Mouse (Mus musculus) macrophage (primary cell): Measurements from ENCODE around the gene Fxr2. TPM values are rescaled to one million over a fixed set of nuclear protein-coding genes. Genes with fewer than 3 reads are reported as not detected.
A peak's percentile ranks its signal among the peaks of the same experiment; 100 is the strongest.

Experiments used
- H3K27ac ChIP-seq: fragments of 350-480 bp; formaldehyde crosslinking; 2 replicates; pipeline ENCODE4 v1.9.0; 2021
- H3K36me3 ChIP-seq: fragments of 350-480 bp; formaldehyde crosslinking; 2 replicates; pipeline ENCODE4 v1.9.0; 2021; ENCODE audit errors: inconsistent target
- H3K4me3 ChIP-seq: fragments of 350-480 bp; formaldehyde crosslinking; 2 replicates; pipeline ENCODE4 v1.9.0; 2021; ENCODE audit errors: inconsistent target
- H3K79me2 ChIP-seq: fragments of 350-480 bp; formaldehyde crosslinking; 2 replicates; pipeline ENCODE4 v1.9.0; 2021; ENCODE audit errors: inconsistent target
- WGBS: methylation state at CpG from one replicate; pipeline ENCODE4 v1.1.7; 2026; ENCODE audit warnings: inconsistent platforms; ENCODE audit not compliant: missing documents; 5-methylcytosine and 5-hydroxymethylcytosine counted together
- polyA plus RNA-seq: library from polyadenylated mRNA; stranded (reverse); fragments of 250-400 nt; gene quantifications from 3 replicates; pipeline ENCODE4 v1.2.4, GENCODE M21; 2018; ENCODE audit warnings: inconsistent platforms

Gene Fxr2
- polyA plus RNA-seq, 1 experiment from 2014 or later: 36.0 TPM

DNA sequence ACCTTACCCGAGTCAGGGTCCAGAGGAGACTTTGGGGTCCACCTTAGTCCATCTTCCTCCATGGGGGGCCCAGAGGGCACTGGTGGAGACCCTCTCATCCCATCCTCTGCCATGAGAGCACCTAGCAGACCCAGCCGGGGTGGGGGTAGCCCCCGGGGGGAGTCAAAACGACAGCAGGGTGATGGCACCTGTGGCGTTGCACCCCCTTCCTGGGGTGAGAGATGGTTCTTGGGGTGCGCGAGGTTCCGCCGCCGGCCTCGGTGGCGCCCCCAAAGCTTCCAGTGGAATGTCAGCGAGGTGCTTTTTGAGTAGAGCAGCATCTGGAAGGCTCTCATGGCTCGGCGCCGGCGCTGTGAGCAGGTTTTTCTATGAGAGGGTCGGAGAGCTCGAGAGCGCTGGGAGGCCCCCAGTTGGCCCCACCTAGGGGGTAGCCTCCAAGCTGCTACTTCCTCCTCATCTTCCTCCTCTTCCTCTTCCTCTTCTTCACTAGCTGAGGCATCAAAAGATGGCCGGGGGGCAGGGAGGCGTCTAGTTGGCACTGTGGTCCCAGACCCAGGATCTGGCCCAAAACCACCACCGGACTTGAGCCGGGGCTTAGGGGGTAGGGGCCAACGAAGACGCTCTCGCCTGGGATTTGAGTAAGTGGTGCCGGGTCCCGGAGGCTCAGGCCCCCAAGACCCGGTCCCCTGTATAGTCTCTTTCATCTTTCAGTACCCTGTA is 47.5 kb downstream of the Fxr2 start:
- 87% methylated on average over 19 of the region's 30 CpGs for WGBS
- Histone ChIP-seq H3K36me3 (peaks cover 28% of the 10 kb centered on the region), H3K4me3 (peak overlapping the region; percentile 88), H3K79me2 (peaks cover 73% of the 10 kb centered on the region), H3K27ac (peak overlapping the region; percentile 82)

DNA sequence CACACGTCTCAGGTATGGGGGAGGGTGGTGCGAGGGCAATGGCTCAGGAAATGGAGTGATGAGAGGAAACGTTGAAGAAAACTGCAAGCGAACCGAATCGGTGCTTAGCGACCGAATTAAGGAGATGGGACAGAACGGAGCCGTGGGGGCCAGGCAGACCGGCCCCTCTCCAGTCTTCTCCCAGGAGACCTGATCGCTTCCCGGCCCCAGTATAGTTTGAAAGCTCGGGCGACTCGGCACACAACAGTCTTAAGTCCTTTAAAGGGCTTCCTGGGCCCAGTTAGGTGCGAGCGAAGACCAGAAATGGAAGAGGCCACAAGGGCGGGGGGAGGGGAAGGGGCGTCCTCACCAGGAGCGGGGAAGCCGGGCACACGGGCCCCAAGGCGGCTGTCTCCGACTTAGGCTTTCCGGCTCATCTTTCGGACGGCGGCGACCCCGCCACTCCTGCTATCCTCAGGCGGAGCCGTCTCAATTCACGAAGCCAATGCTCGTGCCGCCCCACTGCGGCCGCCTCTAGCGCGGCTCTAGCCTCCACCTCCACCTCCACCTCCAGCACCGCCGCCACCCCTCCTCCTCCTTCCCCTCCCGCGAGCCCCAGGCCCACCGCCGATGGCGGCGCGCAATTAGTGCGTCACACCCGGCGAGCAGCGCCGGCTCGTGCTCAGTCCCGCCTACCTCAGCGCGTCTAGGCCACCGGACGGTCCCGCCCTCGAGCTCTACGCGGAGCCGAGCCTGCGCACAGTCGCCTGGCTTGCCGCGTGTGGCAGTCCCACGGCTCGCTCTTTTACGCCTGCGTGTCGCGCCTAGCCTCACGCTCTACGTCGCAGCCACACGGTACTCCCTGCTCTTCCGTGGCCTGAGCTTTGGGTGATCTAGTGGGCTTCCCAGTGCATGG is 48.8 kb downstream of the Fxr2 start, which contains the start of gene Senp3:
TSS of gene Senp3 (minus strand) at position 771 of the 895 bp plus-strand sequence.
- peaks cover 16% of the 10 kb centered on the region for H3K36me3 ChIP-seq
- H3K4me3 ChIP-seq: peak within 1 kb of the TSS; percentile 88
- H3K27ac ChIP-seq: peak within 1 kb of the TSS; percentile 82
- under 1% methylated on average over 62 of the region's 80 CpGs for whole genome bisulfite sequencing
- H3K79me2 ChIP-seq: peaks cover 64% of the 10 kb centered on the region

DNA sequence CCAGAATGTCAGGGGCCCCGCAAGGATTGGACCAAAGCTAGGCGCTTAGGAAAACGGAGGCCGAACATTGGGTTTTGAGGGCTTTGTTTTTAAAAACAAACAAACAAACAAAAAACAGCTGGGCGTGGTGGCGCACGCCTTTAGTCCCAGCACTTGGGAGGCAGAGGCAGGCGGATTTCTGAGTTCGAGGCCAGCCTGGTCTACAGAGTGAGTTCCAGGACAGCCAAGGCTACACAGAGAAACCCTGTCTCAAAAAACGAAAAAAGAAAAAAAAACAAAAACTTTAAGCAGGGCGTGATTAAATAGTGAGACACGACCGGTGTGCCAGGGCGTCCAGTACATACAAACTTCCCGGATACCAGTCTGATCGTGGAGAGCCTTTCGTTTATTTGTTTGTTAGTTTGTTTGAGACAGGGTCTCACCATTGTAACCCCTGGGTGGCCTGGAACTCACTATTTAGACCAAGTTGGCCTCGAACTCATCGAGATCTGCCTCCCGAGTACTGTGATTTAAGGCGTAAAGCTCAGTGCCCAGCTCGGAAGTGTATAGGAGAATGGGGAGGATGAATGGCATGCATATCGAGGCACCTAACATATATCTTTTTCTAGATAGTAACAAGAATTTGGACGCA is 49.5 kb downstream of the Fxr2 start:
- peak overlapping the region; percentile 69 for H3K27ac ChIP-seq
- 30% methylated on average over 19 of the region's 24 CpGs for WGBS
- H3K36me3 ChIP-seq: peaks cover 8% of the 10 kb centered on the region; the same call in 1 of the 2 replicates
- peak overlapping the region; percentile 7; the same call in 1 of the 2 replicates for H3K4me3 ChIP-seq
- H3K79me2 ChIP-seq: peaks cover 64% of the 10 kb centered on the region

DNA sequence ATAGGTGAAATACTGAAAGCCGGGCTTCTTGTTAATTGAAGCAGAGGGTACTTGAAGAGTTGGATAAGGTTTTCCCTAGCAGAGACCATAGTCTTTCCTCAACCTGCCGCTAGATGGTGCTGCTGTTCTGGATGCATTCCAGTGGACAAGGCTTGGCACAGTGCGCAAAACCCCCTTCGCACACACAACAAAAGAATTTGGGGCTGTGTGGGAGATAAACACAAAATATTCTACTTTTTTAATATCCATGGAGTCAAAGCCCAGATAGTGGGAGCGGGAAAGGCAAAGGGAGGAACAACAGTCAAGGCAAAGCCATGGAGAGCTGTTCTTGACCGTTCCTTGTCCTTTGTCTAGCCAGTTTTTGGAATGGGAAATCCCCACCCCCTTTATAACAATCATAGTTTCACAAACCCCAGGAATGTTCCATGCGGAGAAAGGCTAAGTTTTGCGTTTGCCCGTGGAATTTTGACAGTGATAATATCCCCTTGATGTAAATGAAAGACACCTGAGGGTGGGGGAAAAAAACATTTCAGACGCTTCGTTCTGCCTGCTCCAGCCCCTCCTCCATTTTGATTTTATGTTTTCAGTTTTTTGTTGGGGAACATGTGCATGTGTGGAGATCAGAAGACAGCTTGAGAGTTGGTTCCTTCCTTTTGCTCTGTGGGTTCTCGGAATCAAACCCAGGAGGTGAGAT is 50.2 kb downstream of the Fxr2 start:
- 38% methylated on average over 12 of the region's 12 CpGs for WGBS
- Histone ChIP-seq H3K4me3 (no peak overlapping the region), H3K27ac (no peak overlapping the region), H3K79me2 (peaks cover 64% of the 10 kb centered on the region), H3K36me3 (peaks cover 4% of the 10 kb centered on the region; the same call in 1 of the 2 replicates)

DNA sequence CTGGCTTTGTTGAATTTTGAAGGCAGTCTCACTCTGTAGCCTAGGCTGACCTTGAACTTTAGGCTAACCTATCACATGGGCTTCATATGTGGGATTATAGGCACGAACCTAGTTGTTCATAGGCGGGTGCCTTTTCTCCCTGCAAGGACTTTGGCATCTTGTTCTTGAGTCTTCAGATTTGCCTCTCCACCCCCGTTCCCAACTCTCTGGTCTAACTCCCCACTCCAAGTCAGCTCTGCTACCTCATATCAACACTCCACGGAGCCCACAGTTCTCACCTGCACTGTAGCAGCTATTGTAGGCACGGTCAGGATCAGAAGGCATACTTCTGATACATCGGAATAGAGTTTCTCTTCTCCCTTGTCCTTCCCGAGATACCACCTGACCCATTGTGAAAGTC is 50.8 kb downstream of the Fxr2 start:
- Histone ChIP-seq H3K4me3 (no peak overlapping the region), H3K27ac (peak overlapping the region; percentile 91), H3K36me3 (no peaks in the 10 kb centered on the region; the same call in 1 of the 2 replicates), H3K79me2 (peaks cover 64% of the 10 kb centered on the region)
- WGBS: 76% methylated on average over 7 of the region's 7 CpGs

DNA sequence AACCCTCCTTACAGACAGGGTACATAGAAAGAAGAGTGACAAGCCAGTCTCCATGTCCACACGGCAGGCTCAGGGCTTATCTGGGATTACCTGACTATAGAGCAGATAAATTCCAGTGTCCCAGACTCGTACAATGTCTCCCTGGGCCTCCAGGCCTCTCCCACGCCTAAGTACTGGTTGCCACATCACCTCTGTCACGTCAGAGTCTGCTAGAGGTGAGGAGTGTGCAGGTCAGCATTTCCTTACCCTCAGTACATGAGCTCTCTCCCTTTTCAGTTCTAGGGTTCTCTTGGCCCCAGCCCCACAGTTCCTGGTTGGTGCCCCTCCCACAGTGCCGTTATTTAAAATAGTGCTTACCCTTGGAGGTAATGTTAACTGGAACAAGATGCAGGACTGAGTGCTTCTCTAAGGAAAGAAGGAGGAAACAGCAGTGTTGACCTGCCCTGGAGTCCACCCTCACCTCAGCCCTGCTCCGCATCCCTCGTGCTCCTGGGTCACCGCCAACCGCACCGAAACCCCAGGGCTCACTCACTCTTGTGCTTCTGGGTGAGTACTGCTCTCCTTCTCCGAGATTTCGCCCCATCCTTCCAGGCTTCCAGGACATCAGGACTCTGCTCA is 51.4 kb downstream of the Fxr2 start:
- Histone ChIP-seq H3K79me2 (peaks cover 65% of the 10 kb centered on the region), H3K27ac (peak overlapping the region; percentile 91)

DNA sequence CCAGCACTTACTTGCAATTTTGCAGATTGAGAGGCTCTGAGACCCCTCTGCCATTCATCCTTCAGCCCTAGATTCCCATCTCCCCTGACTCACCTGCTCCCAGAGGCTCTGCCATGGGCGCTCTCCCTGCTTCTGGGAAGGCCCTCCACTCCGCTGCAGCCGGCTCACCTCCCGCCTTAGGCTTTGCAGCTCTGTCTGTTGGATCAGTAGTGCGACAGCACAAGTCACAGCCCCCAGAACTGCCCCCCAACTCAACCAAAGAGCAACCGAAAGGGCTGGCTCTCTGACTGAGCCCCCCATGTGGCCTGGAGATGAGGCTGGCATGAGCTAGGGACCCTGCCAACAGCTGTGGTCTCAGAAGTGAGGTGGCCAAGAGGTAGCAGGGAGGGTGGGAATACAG is 52.1 kb downstream of the Fxr2 start:
- H3K27ac ChIP-seq: peak overlapping the region; percentile 91
- no peaks in the 10 kb centered on the region; the same call in 1 of the 2 replicates for H3K36me3 ChIP-seq
- peak overlapping the region; percentile 22 for H3K4me3 ChIP-seq
- H3K79me2 ChIP-seq: peaks cover 63% of the 10 kb centered on the region
- WGBS: 49% methylated on average over 6 of the region's 6 CpGs

More for the DNA sequence above, 51.4 kb downstream of the Fxr2 start:
- Histone ChIP-seq H3K36me3 (no peaks in the 10 kb centered on the region; the same call in 1 of the 2 replicates), H3K4me3 (peak overlapping the region; percentile 22)
- 61% methylated on average over 12 of the region's 12 CpGs for WGBS

DNA sequence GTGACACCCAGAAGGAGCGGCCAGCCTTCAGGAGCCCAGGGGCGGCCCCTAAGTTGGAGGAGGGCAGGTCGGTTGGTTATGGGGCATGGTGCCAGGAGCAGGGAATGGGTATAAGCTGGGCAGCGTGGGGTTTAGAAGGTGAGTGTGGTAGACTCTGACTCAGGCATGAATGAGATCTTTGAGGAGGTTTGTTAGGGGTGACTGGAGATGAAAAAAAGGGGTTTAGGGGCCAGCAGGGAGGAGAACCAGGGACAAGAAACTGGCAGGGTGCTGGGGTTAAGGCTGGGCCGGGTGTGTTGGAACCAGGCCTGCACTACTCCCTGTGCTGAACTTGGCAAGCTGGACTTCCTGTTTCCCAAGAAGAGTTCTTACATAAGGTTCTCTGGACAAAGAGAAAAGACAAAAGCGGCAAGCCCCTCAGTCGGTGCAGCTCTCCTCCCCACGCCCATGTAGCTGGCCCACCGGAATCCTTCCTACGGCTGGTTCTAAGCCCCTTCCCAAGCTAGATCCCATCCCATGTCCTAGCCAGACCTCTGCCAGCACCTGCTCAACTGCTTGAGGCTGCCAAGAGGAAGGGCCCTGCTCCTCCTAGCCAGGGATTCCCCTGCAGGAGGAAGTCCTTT is 52.8 kb downstream of the Fxr2 start, which contains the start of gene Tnfsf13:
TSS of gene Tnfsf13 (minus strand) at position 259 of the 623 bp plus-strand sequence.
- no peaks in the 10 kb centered on the region; the same call in 1 of the 2 replicates for H3K36me3 ChIP-seq
- H3K27ac ChIP-seq: peak within 1 kb of the TSS; percentile 91
- peak within 1 kb of the TSS; percentile 22 for H3K4me3 ChIP-seq
- peaks cover 62% of the 10 kb centered on the region for H3K79me2 ChIP-seq
- 3% methylated on average over 10 of the region's 10 CpGs for WGBS

DNA sequence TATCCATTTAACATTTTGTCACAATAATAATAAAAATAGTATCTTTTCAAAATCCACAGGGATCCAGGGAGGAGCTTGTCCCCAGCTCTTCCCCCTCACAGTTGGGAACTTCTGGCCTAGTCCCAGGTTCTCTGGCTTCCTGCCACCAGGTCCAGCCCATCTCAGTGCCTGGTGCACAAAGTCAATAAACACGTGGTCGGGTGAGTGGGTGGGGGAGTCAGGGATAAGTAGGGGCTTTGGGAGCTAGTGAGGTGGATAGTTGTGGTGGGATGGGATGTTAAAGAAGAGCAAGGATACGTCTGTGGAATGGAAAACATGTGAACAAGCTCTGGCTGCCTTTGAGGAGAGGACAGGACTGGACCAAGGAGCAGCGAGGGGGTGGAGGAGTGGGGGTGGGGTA is 53.6 kb downstream of the Fxr2 start:
- peak overlapping the region; percentile 91 for H3K27ac ChIP-seq
- H3K79me2 ChIP-seq: peaks cover 60% of the 10 kb centered on the region
- 65% methylated on average over 4 of the region's 4 CpGs for WGBS
- no peak overlapping the region for H3K4me3 ChIP-seq
- no peaks in the 10 kb centered on the region; the same call in 1 of the 2 replicates for H3K36me3 ChIP-seq

DNA sequence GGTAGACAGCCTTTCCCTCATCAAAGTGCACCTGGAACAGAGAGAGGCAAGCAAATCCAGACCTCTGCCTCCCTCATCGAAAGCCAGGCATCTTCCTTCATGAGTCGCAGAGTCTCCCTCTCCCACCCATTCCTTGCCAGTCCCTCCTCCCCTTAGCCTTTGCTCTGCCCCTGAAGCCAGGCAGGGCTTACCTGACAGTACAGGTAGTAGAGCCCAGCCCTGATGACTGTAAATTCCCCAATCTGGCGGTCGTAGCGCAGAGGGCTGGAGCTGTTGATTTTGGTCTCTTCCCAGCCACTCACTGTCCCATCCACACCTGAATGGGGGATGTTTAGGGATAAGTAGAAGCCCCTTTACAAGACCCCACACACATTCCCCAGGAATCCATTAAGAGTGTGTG is 54.3 kb downstream of the Fxr2 start:
- 93% methylated on average over 5 of the region's 5 CpGs for WGBS
- Histone ChIP-seq H3K4me3 (no peak overlapping the region), H3K27ac (no peak overlapping the region), H3K36me3 (no peaks in the 10 kb centered on the region; the same call in 1 of the 2 replicates), H3K79me2 (peaks cover 59% of the 10 kb centered on the region; the same call in 1 of the 2 replicates)

DNA sequence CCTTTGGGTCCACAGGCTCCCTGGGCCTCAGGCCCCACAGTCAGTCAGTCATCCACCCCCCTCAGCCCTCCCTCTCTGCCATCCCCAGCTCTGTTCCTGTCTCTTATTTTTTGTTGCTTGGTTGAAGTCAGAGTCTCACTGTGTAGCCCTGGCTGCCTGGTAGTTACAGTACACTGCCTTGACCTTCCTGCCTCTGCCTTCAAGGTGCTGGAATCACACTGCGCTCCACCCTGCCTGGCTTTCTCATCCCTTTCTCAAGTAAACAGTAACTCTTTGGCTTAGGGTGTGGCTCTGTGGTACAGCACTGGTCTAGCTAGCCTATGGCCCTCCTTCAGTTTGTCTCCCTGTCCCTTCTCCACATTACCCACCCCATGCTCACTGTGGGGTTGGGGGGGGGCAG is 57.1 kb downstream of the Fxr2 start:
- Histone ChIP-seq H3K27ac (peak overlapping the region; percentile 96), H3K4me3 (no peak overlapping the region), H3K79me2 (peaks cover 66% of the 10 kb centered on the region), H3K36me3 (no peaks in the 10 kb centered on the region; the same call in 1 of the 2 replicates)
- WGBS: 100% methylated on average over 1 of the region's 1 CpGs

DNA sequence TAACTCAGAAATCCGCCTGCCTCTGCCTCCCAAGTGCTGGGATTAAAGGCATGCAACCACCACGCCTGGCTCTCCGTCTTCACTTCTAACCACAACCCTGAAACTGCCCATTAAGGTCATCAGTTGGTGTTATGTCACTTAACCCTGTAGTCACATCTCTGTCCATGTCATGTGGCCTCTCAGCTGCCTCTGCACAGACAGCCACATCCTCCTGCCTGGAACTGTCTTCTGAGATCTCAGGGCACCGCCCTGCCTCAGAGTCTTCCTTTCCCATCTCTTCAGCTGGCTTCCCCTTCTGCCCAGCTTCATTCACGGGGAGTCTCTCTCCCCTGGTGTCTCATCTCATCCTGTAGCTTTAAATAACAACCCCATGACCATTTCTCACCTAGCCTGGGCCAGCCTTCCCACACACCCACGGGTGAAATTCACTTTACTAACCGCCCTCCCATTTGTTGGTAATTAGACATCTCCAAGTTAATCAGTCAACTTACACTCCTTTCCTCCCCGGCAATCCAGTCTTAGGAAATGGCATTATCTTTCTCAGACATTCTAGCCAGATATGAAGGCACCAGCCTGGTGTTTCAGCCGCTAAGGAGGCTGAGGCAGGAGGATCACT is 59.5 kb downstream of the Fxr2 start:
- no peak overlapping the region for H3K4me3 ChIP-seq
- H3K27ac ChIP-seq: peak overlapping the region; percentile 96
- H3K79me2 ChIP-seq: peaks cover 60% of the 10 kb centered on the region
- WGBS: 32% methylated on average over 9 of the region's 9 CpGs
- no peaks in the 10 kb centered on the region for H3K36me3 ChIP-seq

DNA sequence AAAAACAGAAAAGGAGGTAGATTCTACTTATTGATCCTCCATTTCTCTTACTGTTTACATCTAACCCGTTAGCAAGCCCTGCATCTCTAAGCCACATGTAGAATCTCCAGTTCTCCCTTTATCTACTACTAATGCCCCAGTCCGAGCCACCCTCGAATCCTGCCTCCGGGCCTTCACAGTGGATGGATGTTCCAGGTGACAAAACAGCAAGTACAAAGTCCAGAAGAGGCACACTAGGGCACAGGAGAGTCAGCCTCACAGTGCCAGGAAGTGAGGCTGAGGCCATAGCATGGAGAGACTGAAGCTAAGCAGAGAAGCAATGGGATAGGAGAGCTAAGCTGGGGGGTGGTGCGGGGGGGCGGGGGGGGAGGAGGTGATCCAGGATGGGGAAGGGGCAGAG is 60.1 kb downstream of the Fxr2 start:
- peaks cover 55% of the 10 kb centered on the region for H3K79me2 ChIP-seq
- H3K4me3 ChIP-seq: no peak overlapping the region
- WGBS: 96% methylated on average over 6 of the region's 6 CpGs
- no peaks in the 10 kb centered on the region for H3K36me3 ChIP-seq
- H3K27ac ChIP-seq: peak overlapping the region; percentile 96
